Mouse (Mus musculus) ovary, postnatal 10 days (tissue): ENCODE data around the gene Mthfd1.
"Not testable (repeated sequence)": the region's sequence is repeated elsewhere in the genome, so short reads cannot be mapped to it uniquely, and the experiment has no call there.

ENCODE experiments used
- DNase-seq: peaks from one replicate; pipeline ENCODE4 v3.0.0; 2022; ENCODE audit warnings: low spot score

Mthfd1 gene

GRCm38 (mm10) chr12:76254725-76255498 lies at the start of gene Mthfd1:
Mthfd1 (plus strand) TSS chr12:76255298.
- DNase-seq: peak; percentile 63

- DNase-seq: no peak
Observed at GRCm38 (mm10) chr12:76209429-76209974, 45.6 kb upstream of the Mthfd1 start.

GRCm38 (mm10) chr12:76215121-76215520 lies 40.0 kb upstream of the Mthfd1 start:
- no peak for DNase-seq

GRCm38 (mm10) chr12:76216716-76217115 lies 38.4 kb upstream of the Mthfd1 start:
- no peak for DNase-seq

GRCm38 (mm10) chr12:76222104-76222503 lies 33.0 kb upstream of the Mthfd1 start:
- not testable (repeated sequence) for DNase-seq

GRCm38 (mm10) chr12:76230644-76231043 lies 24.5 kb upstream of the Mthfd1 start:
- DNase-seq: no peak

- no peak for DNase-seq
Observed at GRCm38 (mm10) chr12:76235253-76235652, 19.8 kb upstream of the Mthfd1 start.

- no peak for DNase-seq
Observed at GRCm38 (mm10) chr12:76239145-76239838, 15.8 kb upstream of the Mthfd1 start.

- DNase-seq: no peak
Observed at GRCm38 (mm10) chr12:76239839-76240571, 15.1 kb upstream of the Mthfd1 start.

- DNase-seq: no peak
Observed at GRCm38 (mm10) chr12:76240670-76241069, 14.4 kb upstream of the Mthfd1 start.

GRCm38 (mm10) chr12:76241084-76241483 lies 14.0 kb upstream of the Mthfd1 start:
- DNase-seq: no peak

GRCm38 (mm10) chr12:76241833-76242232 lies 13.3 kb upstream of the Mthfd1 start:
- DNase-seq: no peak

GRCm38 (mm10) chr12:76244981-76245380 lies 10.1 kb upstream of the Mthfd1 start:
- no peak for DNase-seq

- DNase-seq: no peak
Observed at GRCm38 (mm10) chr12:76246646-76247045, 8.5 kb upstream of the Mthfd1 start, which contains the start of gene Tex21. Tex21 (minus strand) TSS chr12:76246746.

GRCm38 (mm10) chr12:76253090-76253489 lies 2.0 kb upstream of the Mthfd1 start:
- no peak for DNase-seq

- DNase-seq: no peak
Observed at GRCm38 (mm10) chr12:76253591-76253990, 1.5 kb upstream of the Mthfd1 start.

GRCm38 (mm10) chr12:76253991-76254390 lies 1.1 kb upstream of the Mthfd1 start:
- no peak for DNase-seq

GRCm38 (mm10) chr12:76255499-76255875 lies 389 bp downstream of the Mthfd1 start:
- peak; percentile 4 for DNase-seq

- DNase-seq: no peak
Observed at GRCm38 (mm10) chr12:76256114-76256843, 1.2 kb downstream of the Mthfd1 start.

GRCm38 (mm10) chr12:76260673-76261072 lies 5.6 kb downstream of the Mthfd1 start:
- DNase-seq: no peak

GRCm38 (mm10) chr12:76261556-76261955 lies 6.5 kb downstream of the Mthfd1 start:
- DNase-seq: no peak

- DNase-seq: no peak
Observed at GRCm38 (mm10) chr12:76262918-76263317, 7.8 kb downstream of the Mthfd1 start.
